Mouse (Mus musculus) heart, postnatal 25 days (tissue): ENCODE results near the gene Nrp1. TPM values are rescaled to one million over a fixed set of nuclear protein-coding genes. Genes with fewer than 3 reads are reported as not detected.

Experiments used
- DNase-seq: peaks from one replicate; pipeline ENCODE4 v3.0.0; 2022; ENCODE audit warnings: low spot score
- intact Hi-C: fragments of 180-260 bp; cut with DNase I; formaldehyde crosslinking; loops from one replicate; pipeline ENCODE4 v1.15.1; 2025
- microRNA-seq: library from miRNA; unstranded; fragments of <30 nt; microRNA quantifications from one replicate; pipeline ENCODE4 v1.2.0, GENCODE M21; 2022
- total RNA-seq, 2 experiments: library from RNA; stranded (reverse); gene quantifications; 2 replicates each; pipeline ENCODE4 v1.2.3; 2021

Nrp1 gene
- total RNA-seq, 2 experiments from 2014 or later, result 110 to 116 TPM

GRCm38 (mm10) chr8:128538378-128538777 is 180.0 kb downstream of the Nrp1 start:
- no peak for DNase-seq
- intact Hi-C loops, result no loop called here

GRCm38 (mm10) chr8:128541355-128542090 is 183.1 kb downstream of the Nrp1 start:
- no peak for DNase-seq
- intact Hi-C loops, result loop anchor here (10.0 kb wide), 1 partner anchor 1347 kb away; no protein-coding TSS in a partner anchor

GRCm38 (mm10) chr8:128544128-128544846 is 185.9 kb downstream of the Nrp1 start:
- intact Hi-C loops, result loop anchor here (10.0 kb wide), 1 partner anchor 1349 kb away; no protein-coding TSS in a partner anchor
- DNase-seq, result no peak

- intact Hi-C loops, result loop anchor here (10.0 kb wide), 1 partner anchor 1351 kb away; no protein-coding TSS in a partner anchor
Observed at GRCm38 (mm10) chr8:128546287-128546686, 187.9 kb downstream of the Nrp1 start.

GRCm38 (mm10) chr8:128547361-128547760 is 189.0 kb downstream of the Nrp1 start:
- intact Hi-C loops, result loop anchor here (10.0 kb wide), 1 partner anchor 1353 kb away; no protein-coding TSS in a partner anchor
- DNase-seq, result no peak

More at GRCm38 (mm10) chr8:128546287-128546686, 187.9 kb downstream of the Nrp1 start:
- DNase-seq, result no peak

- intact Hi-C loops, result loop anchor here (10.0 kb wide), 1 partner anchor 1355 kb away; no protein-coding TSS in a partner anchor
- no peak for DNase-seq
Observed at GRCm38 (mm10) chr8:128549738-128550137, 191.3 kb downstream of the Nrp1 start.

GRCm38 (mm10) chr8:128551421-128552139 is 193.2 kb downstream of the Nrp1 start:
- intact Hi-C loops, result no loop called here
- peak; percentile 29 for DNase-seq

Small RNA genes lying within 50 kb of the gene (microRNA-seq; reads per million reads assigned to microRNA genes)
- 1.4 reads per million for gene Mir1903
